Mouse (Mus musculus) CD4-positive, CD25-positive, alpha-beta regulatory T cell, adult 4 months (primary cell): ENCODE data around the gene Shq1. TPM values are rescaled to one million over a fixed set of nuclear protein-coding genes. Genes with fewer than 3 reads are reported as not detected.

Source experiments
- ATAC-seq: one replicate; pipeline ENCODE4 v1.8.0; 2017
- polyA plus RNA-seq, 2 experiments: library from polyadenylated mRNA; unstranded; fragments of 100-300 nt; shearing (Covaris generic); gene quantifications; one replicate each; pipeline ENCODE4 v1.2.1; 2017

The Shq1 gene
- polyA plus RNA-seq, 2 experiments from 2014 or later = 10.0 to 11.7 TPM

- ATAC-seq = no peak
Measured at GRCm38 (mm10) chr6:100527972-100528371, 143.0 kb downstream of the Shq1 start.

DNA sequence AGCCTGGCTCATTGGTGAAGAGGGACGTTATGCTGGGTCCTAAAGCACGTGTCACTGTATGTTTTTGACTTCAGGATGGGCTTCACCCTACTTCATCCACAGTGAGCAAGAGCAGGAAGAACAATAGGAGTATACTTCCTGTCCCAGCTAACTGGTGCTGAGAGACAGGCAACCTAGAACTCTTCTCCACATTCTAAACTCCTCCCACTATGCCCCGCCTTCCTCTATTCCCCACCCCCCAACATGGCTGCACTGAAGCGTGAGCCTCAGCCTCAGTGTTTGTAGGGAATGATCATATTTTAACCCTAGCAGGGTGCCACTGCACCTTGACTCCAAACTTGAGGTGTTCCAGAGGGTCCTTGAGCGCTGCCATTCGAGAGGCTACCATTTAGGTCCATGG is 143.8 kb downstream of the Shq1 start:
- no peak for ATAC-seq

DNA sequence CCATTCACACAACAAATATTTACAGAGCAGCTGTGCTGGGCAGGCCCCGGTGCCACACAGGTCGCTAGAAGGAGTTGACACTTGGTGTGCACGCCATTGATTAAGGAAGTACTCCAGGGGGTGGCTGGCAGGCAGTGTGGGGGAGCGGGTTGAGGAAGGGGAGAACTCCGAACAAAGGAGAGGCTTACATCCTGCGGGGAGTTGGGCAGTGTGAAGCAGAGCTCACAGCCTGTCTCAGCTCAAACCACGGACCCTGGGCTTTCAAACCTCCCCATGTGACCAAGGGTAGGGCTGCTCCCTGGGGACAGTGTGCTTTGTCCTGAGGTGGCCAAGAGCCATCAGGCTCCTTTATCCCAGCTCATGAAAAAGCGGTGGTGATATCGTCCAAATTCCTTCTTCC is 144.9 kb downstream of the Shq1 start:
- no peak for ATAC-seq

DNA sequence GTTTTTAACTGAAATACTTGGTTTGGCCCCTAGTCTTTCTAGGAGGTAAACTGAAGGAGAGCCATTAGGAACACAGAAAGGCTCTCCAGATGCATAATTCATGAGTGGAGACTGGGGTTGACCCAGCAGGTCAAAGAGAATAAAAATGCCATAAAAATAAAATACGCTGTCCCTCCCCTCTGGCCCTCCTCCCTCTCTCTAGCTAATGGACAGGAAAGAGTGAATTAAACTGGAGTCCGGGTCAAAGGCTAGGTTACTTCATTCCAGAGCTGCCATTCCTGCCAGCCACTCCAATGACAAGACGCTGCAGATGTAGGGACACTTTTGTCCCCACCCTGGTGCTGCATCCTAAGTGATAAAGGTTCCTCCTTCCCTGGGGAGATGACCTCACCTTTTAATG is 145.5 kb downstream of the Shq1 start:
- ATAC-seq = no peak

- no peak for ATAC-seq
Measured at GRCm38 (mm10) chr6:100522495-100522894, 148.5 kb downstream of the Shq1 start.

- no peak for ATAC-seq
Measured at GRCm38 (mm10) chr6:100521615-100522398, 149.2 kb downstream of the Shq1 start.

DNA sequence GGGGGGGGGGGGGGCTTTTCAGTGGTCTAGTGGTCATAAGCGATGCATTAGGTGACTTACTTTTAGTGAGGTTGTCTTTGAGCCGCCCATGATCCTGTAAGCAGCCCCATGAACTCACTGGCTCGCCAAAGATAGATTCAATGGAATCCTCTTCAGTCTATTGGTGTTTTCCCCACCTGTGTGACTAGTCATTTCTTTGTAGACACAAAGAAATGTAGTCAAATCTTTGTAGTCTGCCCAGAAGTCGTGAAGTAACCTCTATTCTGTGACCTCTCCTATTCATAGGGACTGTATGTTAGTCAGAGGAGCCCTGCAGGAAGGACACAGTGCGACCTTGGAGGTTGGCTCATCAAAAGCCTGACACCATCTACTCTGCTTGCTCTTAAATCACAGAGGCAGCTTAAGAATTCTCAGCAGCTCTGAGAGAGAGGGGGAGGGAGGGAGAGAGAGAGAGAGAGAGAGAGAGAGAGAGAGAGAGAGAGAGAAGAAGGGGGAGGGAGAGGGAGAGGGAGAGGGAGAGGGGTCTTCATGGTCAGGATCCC is 150.3 kb downstream of the Shq1 start:
- ATAC-seq = no peak

- ATAC-seq = no peak
Measured at GRCm38 (mm10) chr6:100519837-100520236, 151.1 kb downstream of the Shq1 start.

Other genes starting within 250 kb of the Shq1 start
- gene Gxylt2, start 33.6 kb upstream of the Shq1 start, polyA plus RNA-seq = under 1 TPM in 1 of 2 experiments, not detected in 1; 0.17 TPM
- gene Ppp4r2, start 162.5 kb upstream of the Shq1 start, polyA plus RNA-seq = 10 to 100 TPM; 23.9 to 41.8 TPM